Mouse (Mus musculus) kidney, adult 2 months (tissue): ENCODE results near the gene Lsm7.

Experiments used
- CTCF ChIP-seq: fragments of 200-500 bp; conservative IDR thresholded peaks from 2 replicates; pipeline ENCODE4 v1.5.1; 2011; ENCODE audit warnings: low read depth, mild to moderate bottlenecking, control low read depth, low read length, moderate library complexity, mixed read lengths; ENCODE audit not compliant: insufficient read depth, insufficient read length
- POLR2A ChIP-seq: fragments of 200-500 bp; IDR thresholded peaks from one replicate; pipeline ENCODE4 v1.6.1; 2011; ENCODE audit warnings: low read depth, low read length, control low read depth

DNA sequence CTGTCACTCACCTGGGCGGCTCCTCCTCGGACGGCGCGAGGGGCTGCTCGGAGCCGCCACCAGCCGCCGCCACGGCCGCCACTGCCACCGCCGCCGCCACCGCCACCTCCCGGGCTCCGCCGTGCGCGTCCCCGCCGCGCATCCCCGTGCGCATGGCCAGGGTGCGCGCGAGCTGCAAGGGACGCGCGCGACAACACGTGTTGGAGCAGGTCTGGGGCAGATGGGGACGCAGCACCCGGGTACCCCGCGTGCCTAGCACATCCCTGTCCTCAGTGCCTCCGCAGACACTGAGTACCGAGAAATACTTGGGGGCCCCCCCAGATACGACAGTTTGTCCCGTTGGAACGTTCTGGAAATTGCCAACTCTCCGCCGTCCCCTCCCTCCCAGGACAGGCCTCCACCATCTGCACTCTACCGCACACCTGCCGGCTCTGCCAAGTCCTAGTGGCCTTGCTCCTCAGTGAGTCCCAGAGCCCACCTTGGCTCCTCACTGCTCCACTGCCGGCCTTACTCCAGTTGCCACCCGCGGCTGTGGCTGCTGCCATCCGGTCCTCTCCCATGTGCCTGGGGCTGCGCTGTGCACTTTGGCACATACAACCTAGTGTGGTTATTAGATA, 11.0 kb downstream of the Lsm7 start, which contains the start of gene Lingo3:
- TF ChIP-seq POLR2A = no peak
- TF ChIP-seq CTCF = no peak
